Mouse (Mus musculus): ENCODE data around the gene Thpo. TPM values are rescaled to one million over a fixed set of nuclear protein-coding genes. Genes with fewer than 3 reads are reported as not detected.

The Thpo gene
- total RNA-seq, 2 experiments from 2014 or later = 0.27 TPM; not detected in 1

DNA sequence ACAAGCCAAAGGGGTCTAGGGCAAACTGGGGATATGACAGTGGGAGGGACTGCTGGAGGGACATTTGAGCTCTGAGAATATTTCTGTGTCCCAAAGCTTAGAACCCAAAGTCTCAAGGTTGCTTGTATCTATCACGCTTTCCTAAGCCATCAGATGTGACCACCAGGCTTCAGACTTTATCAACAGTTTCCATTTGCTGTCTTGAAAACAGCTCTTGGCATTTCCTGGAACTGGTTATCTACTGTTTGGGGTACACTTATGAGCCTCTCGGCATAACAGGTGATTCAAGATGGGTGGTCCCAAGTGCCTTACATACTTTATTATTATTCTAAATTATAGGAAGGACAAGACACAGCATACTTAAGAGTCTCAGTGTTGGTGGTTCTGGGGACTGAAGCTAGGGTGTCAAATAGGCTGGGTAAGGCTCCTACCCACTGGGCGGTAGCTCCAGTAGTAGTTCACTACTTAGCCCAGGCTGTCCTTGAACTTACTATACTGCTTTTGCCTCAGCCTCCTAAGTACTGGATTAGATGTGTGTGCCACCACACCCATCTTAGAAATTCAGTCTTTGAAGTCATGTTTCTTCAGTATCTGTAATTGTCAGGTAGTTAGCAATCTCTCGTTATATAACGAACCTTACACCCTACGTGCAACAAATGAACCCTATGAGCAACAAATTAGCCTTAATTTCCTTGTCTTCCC, 30.5 kb downstream of the Thpo start:
- no peak for DNase-seq

DNA sequence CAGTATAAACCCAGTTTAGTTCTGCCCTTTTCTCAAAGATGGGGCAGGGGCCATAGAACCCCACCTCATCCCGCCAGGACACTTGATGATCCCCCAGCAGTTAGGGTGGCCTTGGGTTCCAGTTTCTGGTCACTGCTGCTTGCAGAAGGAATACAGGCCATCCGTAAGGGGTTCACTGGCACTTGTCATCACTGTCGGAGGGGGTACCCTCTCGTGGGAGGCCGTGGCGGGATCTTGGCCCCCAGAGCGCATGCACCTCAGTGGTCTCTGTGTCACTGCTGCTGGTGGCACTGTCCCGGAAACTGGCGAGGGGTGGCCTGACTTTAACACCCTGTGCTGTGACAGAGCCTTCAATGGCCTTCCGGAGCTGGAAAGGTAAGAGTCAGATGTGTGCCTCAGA, 31.2 kb downstream of the Thpo start:
- DNase-seq = no peak

GRCm38 (mm10) chr16:20702522-20702893, 31.8 kb downstream of the Thpo start:
- peak; percentile 87 for DNase-seq

GRCm38 (mm10) chr16:20701729-20702521, 32.4 kb downstream of the Thpo start:
- no peak for DNase-seq

DNA sequence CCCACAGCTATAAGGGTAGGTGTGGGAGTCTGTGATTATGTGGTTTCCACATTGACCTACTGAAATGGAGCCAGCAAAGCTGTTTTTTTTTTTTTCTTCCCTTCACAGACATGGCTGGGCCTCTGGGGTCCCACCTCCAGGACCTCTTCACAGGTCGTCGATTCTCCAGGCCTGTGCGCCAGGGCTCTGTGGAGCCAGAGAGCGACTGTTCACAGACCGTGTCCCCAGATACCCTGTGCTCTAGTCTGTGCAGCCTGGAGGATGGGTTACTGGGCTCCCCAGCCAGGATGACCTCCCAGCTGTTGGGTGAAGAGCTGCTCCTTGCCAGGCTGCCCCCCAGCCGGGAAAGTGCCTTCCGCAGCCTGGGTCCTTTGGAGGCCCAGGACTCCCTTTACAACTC, 33.0 kb downstream of the Thpo start:
- no peak for DNase-seq

- DNase-seq = peak; percentile 33
These were observed 34.3 kb downstream of the Thpo start for GRCm38 (mm10) chr16:20700036-20700435.

GRCm38 (mm10) chr16:20699266-20699665, 35.0 kb downstream of the Thpo start:
- DNase-seq = no peak

- peak; percentile 95 for DNase-seq
These were observed 38.5 kb downstream of the Thpo start for GRCm38 (mm10) chr16:20695622-20696323.

DNA sequence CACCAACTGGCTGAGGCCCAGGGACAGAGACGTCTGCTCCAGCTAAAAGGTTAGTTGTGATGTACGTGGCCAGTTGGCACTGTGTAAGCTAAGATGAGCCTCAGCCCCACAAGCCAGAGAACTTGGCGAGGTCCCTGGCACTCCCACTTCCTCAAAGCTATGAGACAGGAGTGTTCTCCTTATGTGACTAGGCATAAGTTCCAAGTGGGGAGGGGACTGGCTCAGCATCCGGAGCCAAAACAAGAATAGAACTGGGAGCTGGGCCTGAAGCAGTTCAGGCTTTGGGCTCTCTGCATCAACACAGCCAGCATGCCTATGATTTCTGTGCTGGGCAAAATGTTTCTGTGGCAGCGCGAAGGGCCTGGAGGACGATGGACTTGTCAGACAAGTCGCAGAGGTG, 39.5 kb downstream of the Thpo start:
- peak; percentile 64 for DNase-seq

DNA sequence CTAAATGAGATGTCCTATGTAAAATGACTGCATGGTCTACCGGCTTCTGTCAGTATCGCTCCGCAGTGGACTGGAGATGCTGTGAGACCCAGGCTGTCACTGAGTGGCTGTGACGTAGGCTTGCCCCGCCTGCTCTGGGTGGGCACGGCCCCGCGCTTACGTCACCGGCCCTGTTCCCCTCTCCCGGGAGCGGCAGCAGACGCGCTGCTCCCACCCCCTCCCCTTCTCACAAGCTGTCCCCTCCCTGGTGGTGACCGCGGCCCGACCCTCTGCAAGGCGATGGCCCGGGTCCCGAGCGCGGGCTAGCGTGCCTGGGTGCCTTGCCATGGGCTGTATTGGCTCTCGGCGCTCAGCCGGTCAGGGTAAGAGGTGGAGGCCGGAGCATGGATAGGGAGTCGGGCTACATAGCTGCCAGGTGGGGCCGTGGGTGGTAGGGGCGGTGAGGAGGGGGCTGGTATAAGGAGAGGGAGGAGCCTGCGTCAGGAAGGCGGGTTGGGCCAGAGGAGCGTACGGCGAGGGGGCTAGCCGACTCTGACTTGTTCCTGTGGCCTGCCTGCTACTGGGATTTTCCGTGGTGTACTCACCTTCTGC, 41.1 kb downstream of the Thpo start, which contains the start of gene Fam131a:
TSS of gene Fam131a (plus strand) at position 131 of the 591 bp plus-strand sequence.
- DNase-seq = peak; percentile 93

DNA sequence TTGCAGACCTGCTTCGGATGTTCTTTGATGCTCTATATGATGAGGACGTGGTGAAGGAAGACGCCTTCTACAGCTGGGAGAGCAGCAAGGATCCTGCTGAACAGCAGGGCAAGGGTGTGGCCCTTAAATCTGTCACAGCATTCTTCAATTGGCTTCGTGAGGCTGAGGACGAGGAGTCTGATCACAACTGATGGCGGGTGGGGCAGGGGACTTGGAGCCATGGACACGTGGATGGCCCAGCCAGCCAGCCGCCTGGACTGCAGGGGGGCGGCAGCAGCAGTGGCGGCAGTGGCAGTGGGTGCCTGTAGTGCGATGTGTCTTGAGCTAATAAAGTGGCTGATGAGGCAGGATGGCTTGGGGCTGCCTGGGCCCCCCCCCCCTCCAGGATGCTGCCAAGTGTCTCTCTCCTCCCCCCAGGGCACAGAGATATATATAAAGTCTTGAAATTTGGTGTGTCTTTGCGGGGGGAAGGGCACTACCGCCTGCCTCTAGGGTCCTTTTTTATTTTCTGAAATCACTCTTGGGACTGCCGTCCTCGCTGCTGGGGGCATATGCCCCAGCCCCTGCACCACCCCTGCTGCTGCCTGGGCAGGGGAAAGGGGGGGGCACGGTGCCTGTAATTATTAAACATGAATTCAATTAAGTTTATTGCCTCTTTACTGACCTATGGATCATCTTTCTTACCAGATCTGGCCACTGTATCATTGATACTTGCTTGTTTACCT, 41.9 kb downstream of the Thpo start:
- DNase-seq = no peak

DNA sequence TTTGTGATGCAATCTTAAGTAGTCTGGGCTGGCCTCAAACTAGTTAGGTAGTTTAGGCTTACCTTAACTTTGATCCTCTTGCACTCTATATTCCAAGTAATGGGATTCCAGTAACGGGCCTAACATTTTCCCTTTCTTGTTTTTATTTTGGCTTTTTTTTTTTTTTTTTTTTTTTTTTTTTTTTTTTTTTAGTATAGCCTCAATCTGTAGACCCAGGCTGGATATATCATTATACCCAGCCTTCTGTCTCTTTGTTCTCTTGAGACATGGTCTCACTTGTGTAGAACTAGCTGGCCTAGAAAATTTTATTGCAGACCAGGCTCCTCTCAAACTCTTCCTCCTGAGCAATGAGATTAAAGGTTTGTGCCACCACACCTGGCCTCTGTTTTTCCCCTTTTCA, 42.7 kb downstream of the Thpo start:
- DNase-seq = no peak

- no peak for DNase-seq
These were observed 43.5 kb downstream of the Thpo start for GRCm38 (mm10) chr16:20690774-20691173.

DNA sequence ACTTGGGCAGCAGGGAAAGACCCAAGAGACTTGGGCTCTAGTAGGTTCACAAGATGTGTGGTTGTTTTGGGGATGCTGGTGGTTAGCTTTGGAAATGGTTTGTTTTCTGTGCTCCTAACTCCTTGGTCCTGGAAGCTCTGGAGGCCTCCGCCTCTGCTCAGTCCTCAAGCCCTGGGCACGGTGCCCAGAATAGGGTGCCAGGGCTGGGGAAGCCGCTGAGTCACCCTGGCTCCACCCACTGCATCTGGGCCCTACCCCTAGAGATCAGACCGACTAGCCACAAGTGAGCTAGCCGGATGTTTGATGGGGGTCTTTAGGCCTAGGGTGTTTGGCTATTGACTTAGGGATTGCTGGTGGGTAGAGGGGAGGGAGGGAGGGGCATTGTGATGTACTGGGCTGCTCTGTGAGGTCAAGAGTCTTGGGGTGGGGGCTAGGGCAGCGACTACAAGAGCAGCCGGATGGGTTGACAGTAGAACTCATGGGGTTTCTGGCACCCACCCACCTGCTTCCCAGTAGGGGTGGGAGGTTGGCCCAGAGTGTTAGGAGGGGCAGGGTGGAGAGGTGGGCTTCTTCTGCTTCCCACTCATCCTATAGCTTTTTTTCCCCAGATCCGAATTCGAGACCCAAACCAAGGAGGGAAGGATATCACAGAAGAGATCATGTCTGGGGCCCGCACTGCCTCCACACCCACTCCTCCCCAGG, 56.2 kb downstream of the Thpo start:
- DNase-seq = peak; percentile 90

- DNase-seq = no peak
These were observed 56.9 kb downstream of the Thpo start for GRCm38 (mm10) chr16:20677380-20677779.

- DNase-seq = no peak
These were observed 57.6 kb downstream of the Thpo start for GRCm38 (mm10) chr16:20676702-20677101.

GRCm38 (mm10) chr16:20675213-20675612, 59.1 kb downstream of the Thpo start:
- DNase-seq = no peak
